Mouse (Mus musculus): ENCODE data around the gene Sass6. TPM values are rescaled to one million over a fixed set of nuclear protein-coding genes. Genes with fewer than 3 reads are reported as not detected.
"Not testable (repeated sequence)": the region's sequence is repeated elsewhere in the genome, so short reads cannot be mapped to it uniquely, and the experiment has no call there.

Gene Sass6
- 37.5 and 37.6 TPM in 2 replicates for polyA plus RNA-seq (2016; fragmentation: Nextera tagmentation; extraction: Ambion mirVana)

DNA sequence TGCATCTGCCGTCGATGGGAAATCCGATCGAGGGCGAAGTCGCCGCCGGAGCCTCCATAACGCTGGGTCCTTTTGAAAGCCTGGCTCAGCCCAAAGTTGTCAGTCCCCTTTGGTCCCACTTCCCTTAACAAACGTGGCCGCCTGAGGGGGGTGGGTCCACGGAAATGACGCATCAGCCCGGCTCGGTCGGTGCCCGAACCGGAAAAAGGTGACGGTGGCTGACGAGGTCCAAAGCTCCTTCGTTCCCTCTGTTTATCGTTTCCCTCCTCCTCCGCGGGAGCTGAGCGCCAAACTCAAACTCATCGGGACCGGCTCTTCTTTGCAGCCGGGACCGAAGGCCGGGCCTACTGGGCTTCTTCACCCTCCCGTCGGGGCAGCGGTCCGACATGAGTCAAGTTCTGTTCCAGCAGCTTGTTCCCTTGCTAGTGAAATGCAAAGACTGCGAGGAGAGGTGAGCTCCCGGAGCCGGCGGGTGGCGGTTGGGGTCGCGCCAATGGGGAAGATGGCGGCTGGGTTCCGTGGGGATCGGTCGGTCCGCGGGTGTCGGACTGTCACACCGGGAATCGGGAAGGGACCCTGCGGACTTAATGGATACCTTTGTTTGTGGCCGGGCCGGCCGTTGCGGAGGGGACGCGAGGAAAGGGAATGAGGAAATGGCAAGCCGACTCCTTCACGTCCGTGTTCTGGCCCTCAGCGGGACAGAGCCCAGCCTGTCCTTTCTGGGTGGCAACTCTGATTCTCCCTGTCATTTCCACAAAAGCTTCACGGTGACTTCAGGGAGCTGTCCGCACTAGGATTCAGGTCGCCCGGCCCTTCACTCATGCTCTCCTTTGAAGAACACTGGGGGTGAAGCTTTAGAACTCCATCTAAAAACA, at the start of gene Sass6:
Sass6 (plus strand) TSS at position 255 of the 875 bp plus-strand sequence.
- Histone ChIP-seq H3K4me2 (replicated peaks) (peak within 1 kb of the TSS; percentile 77), H3K4me3 (peak within 1 kb of the TSS; percentile 79), H3K9me3 (no peaks in the 10 kb centered on the region), H3K36me3 (peaks cover 20% of the 10 kb centered on the region), H3K27me3 (no peaks in the 10 kb centered on the region), H3K9ac (replicated peaks) (peak within 1 kb of the TSS; percentile 77), H3K4me1 (peaks cover 10% of the 10 kb centered on the region; the same call in 1 of the 2 replicates), H3K27ac (replicated peaks) (peak within 1 kb of the TSS; percentile 83)
- under 1% methylated on average over 65 of the region's 65 CpGs for WGBS
- ATAC-seq (ENCODE audit: low FRiP score, low read depth) = peak; percentile 97

DNA sequence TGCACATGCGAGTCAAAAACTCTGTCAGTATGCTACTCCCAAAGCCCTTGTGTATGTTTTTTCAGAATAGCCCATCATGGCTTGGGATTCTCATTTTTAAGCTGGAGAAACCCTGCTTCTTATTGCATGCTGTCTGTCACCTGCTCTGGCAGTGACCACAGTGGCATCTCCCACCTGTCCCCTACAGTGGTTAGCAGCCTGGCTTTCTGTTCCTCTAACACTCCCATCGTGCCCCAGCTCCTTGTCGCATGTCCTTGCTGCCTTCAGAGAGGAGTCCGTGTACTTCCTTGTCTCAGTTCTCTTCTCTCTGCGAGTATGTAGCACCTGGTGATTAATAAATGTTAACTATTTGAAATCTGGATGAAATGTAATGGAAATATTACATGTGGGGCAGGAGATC, 47.4 kb upstream of the Sass6 start:
- H3K27ac ChIP-seq (replicated peaks) = no peak overlapping the region
- WGBS = 92% methylated on average over 5 of the region's 5 CpGs
- no peak for ATAC-seq (ENCODE audit: low FRiP score, low read depth)
- no peaks in the 10 kb centered on the region for H3K27me3 ChIP-seq
- H3K4me3 ChIP-seq = no peak overlapping the region
- no peak overlapping the region for H3K4me2 ChIP-seq (replicated peaks)
- peaks cover 47% of the 10 kb centered on the region for H3K36me3 ChIP-seq
- H3K4me1 ChIP-seq = no peaks in the 10 kb centered on the region
- no peaks in the 10 kb centered on the region for H3K9me3 ChIP-seq
- no peak overlapping the region for H3K9ac ChIP-seq (replicated peaks)

DNA sequence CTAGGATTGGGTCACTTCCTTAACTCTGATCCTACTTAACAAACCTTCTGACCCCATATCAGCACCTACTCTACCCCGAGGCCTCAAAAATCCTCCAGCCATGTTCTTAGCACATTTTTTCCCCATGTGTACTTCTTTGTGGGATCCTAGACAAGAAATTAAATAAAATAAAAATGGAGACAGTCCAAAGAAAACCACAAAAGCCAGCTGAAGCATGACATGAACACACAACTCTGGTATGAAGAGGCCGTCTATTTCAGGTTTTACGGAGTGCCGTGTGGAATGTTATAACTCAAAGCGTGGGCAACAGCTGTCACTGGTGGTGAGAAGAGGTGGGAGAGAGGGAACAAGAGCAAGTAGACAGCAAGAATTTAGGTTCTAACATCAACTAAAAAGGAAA, 43.4 kb upstream of the Sass6 start:
- peaks cover 24% of the 10 kb centered on the region for H3K36me3 ChIP-seq
- ATAC-seq (ENCODE audit: low FRiP score, low read depth) = no peak
- no peak overlapping the region for H3K4me3 ChIP-seq
- no peaks in the 10 kb centered on the region for H3K4me1 ChIP-seq
- H3K27ac ChIP-seq (replicated peaks) = no peak overlapping the region
- 97% methylated on average over 5 of the region's 5 CpGs for WGBS
- no peaks in the 10 kb centered on the region for H3K9me3 ChIP-seq
- H3K27me3 ChIP-seq = no peaks in the 10 kb centered on the region
- H3K9ac ChIP-seq (replicated peaks) = no peak overlapping the region
- no peak overlapping the region for H3K4me2 ChIP-seq (replicated peaks)

- H3K27me3 ChIP-seq; H3K4me2 ChIP-seq (replicated peaks); H3K27ac ChIP-seq (replicated peaks); H3K4me1 ChIP-seq; H3K9me3 ChIP-seq; H3K9ac ChIP-seq (replicated peaks); H3K36me3 ChIP-seq; ATAC-seq (ENCODE audit: low FRiP score, low read depth); H3K4me3 ChIP-seq: not testable (repeated sequence)
- 93% methylated on average over 14 of the region's 14 CpGs for WGBS
Observed at GRCm38 (mm10) chr3:116561315-116561714, 33.5 kb upstream of the Sass6 start.

GRCm38 (mm10) chr3:116562408-116563094, 32.2 kb upstream of the Sass6 start, which contains the start of gene Lrrc39:
TSS of gene Lrrc39 (plus strand) at chr3:116562973.
- Histone ChIP-seq H3K36me3 (no peaks in the 10 kb centered on the region), H3K27me3 (no peaks in the 10 kb centered on the region), H3K4me2 (replicated peaks) (no peak within 1 kb of the TSS), H3K4me3 (no peak within 1 kb of the TSS), H3K4me1 (no peaks in the 10 kb centered on the region), H3K9ac (replicated peaks) (no peak within 1 kb of the TSS), H3K9me3 (0 out of 2 replicates have a peak, but pooled peaks cover 5% of the 10 kb centered on the region), H3K27ac (replicated peaks) (no peak within 1 kb of the TSS)
- 90% methylated on average over 7 of the region's 7 CpGs for WGBS
- ATAC-seq (ENCODE audit: low FRiP score, low read depth) = no peak

DNA sequence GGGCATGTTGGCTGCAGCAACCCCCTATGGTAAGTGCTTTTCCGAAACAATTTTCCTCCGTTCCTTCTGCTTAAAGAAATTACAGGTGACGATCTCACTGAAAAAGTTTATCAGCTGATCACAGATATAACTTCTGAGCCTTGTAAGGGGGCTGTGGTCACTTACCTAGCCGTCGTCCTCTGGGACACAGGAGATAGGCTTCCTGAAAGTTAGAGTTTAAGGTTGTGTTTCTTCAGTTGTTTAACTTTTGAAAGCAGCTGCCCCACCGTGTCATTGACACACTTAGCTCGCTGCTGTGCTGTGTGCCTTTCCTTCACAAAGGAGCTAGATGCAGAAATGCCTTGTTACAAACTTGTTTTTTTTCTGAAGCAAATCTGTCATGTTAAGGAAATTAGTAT, 31.7 kb upstream of the Sass6 start:
- no peak overlapping the region for H3K4me2 ChIP-seq (replicated peaks)
- no peak overlapping the region for H3K4me3 ChIP-seq
- no peaks in the 10 kb centered on the region for H3K4me1 ChIP-seq
- no peaks in the 10 kb centered on the region for H3K36me3 ChIP-seq
- no peaks in the 10 kb centered on the region for H3K27me3 ChIP-seq
- H3K27ac ChIP-seq (replicated peaks) = no peak overlapping the region
- no peak overlapping the region for H3K9ac ChIP-seq (replicated peaks)
- no peak for ATAC-seq (ENCODE audit: low FRiP score, low read depth)
- H3K9me3 ChIP-seq = 0 out of 2 replicates have a peak, but pooled peaks cover 5% of the 10 kb centered on the region
- WGBS = 83% methylated on average over 7 of the region's 7 CpGs

DNA sequence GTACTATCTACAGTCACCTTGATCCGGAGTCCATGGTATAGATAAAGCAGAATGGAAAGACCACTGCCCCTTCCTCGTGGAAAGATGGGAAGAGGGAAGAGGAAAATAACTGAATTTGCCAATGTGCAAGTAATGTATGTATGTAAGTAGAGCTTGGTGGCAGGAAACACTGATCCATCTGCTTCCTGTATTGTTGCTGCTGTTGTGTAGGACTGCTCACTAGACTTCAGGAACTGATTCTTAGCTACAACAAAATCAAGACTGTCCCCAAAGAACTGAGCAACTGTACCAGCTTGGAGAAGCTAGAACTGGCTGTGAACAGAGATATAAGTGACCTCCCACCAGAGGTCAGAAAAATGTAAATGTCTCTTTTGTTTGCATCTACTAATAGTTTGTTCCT, 24.2 kb upstream of the Sass6 start:
- ATAC-seq (ENCODE audit: low FRiP score, low read depth) = no peak
- H3K36me3 ChIP-seq = no peaks in the 10 kb centered on the region
- no peak overlapping the region for H3K27ac ChIP-seq (replicated peaks)
- no peaks in the 10 kb centered on the region for H3K27me3 ChIP-seq
- 0 out of 2 replicates have a peak, but pooled peaks cover 5% of the 10 kb centered on the region for H3K9me3 ChIP-seq
- no peak overlapping the region for H3K4me2 ChIP-seq (replicated peaks)
- 78% methylated on average over 2 of the region's 2 CpGs for WGBS
- H3K4me1 ChIP-seq = no peaks in the 10 kb centered on the region
- H3K4me3 ChIP-seq = no peak overlapping the region
- no peak overlapping the region for H3K9ac ChIP-seq (replicated peaks)

- Histone ChIP-seq H3K4me2 (replicated peaks) (no peak overlapping the region), H3K36me3 (peaks cover 13% of the 10 kb centered on the region), H3K9me3 (no peaks in the 10 kb centered on the region), H3K27ac (replicated peaks) (no peak overlapping the region), H3K4me1 (no peaks in the 10 kb centered on the region), H3K4me3 (no peak overlapping the region), H3K9ac (replicated peaks) (no peak overlapping the region), H3K27me3 (no peaks in the 10 kb centered on the region)
- WGBS = 66% methylated on average over 3 of the region's 3 CpGs
- no peak for ATAC-seq (ENCODE audit: low FRiP score, low read depth)
Observed at GRCm38 (mm10) chr3:116577286-116577685, 17.5 kb upstream of the Sass6 start.

GRCm38 (mm10) chr3:116582201-116582600, 12.6 kb upstream of the Sass6 start:
- no peak overlapping the region for H3K27ac ChIP-seq (replicated peaks)
- WGBS = 98% methylated on average over 9 of the region's 9 CpGs
- no peaks in the 10 kb centered on the region for H3K4me1 ChIP-seq
- no peak overlapping the region for H3K4me3 ChIP-seq
- H3K9ac ChIP-seq (replicated peaks) = no peak overlapping the region
- H3K27me3 ChIP-seq = no peaks in the 10 kb centered on the region
- no peak overlapping the region for H3K4me2 ChIP-seq (replicated peaks)
- H3K36me3 ChIP-seq = peaks cover 51% of the 10 kb centered on the region
- ATAC-seq (ENCODE audit: low FRiP score, low read depth) = no peak
- no peaks in the 10 kb centered on the region for H3K9me3 ChIP-seq

- Histone ChIP-seq H3K4me3 (peak overlapping the region; percentile 79), H3K9me3 (no peaks in the 10 kb centered on the region), H3K4me1 (peaks cover 10% of the 10 kb centered on the region; the same call in 1 of the 2 replicates), H3K27me3 (no peaks in the 10 kb centered on the region), H3K9ac (replicated peaks) (peak overlapping the region; percentile 77), H3K4me2 (replicated peaks) (peak overlapping the region; percentile 49), H3K36me3 (peaks cover 27% of the 10 kb centered on the region), H3K27ac (replicated peaks) (peak overlapping the region; percentile 83)
- WGBS = 3% methylated on average over 22 of the region's 22 CpGs
- peak; percentile 81 for ATAC-seq (ENCODE audit: low FRiP score, low read depth)
Observed at GRCm38 (mm10) chr3:116594076-116594727, 580 bp upstream of the Sass6 start.

DNA sequence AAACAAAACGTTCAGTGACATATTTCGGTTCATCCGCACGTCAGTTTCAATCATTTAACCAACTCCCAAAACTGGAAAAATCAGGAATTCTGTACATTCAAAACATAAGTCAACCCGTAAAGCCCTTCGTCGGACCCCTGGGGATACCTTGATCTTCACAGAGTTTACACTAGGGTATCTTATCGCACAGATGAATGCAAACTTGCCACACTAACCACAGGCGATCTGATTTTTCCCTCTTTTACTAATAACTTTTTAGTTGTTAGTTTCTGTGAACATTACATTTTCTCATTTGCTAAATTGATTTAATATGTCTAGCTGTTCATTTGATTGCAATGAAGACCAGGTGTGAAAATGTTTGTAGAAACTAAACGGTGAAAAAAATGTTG, 815 bp downstream of the Sass6 start:
- peaks cover 13% of the 10 kb centered on the region for H3K36me3 ChIP-seq
- H3K27ac ChIP-seq (replicated peaks) = no peak overlapping the region
- ATAC-seq (ENCODE audit: low FRiP score, low read depth) = no peak
- peaks cover 10% of the 10 kb centered on the region; the same call in 1 of the 2 replicates for H3K4me1 ChIP-seq
- H3K9ac ChIP-seq (replicated peaks) = peak overlapping the region; percentile 77
- H3K4me3 ChIP-seq = peak overlapping the region; percentile 79
- no peaks in the 10 kb centered on the region for H3K27me3 ChIP-seq
- 10% methylated on average over 10 of the region's 10 CpGs for WGBS
- peak overlapping the region; percentile 77 for H3K4me2 ChIP-seq (replicated peaks)
- H3K9me3 ChIP-seq = no peaks in the 10 kb centered on the region

- no peaks in the 10 kb centered on the region for H3K27me3 ChIP-seq
- 84% methylated on average over 2 of the region's 2 CpGs for WGBS
- no peak for ATAC-seq (ENCODE audit: low FRiP score, low read depth)
Observed at GRCm38 (mm10) chr3:116599705-116600104, 4.9 kb downstream of the Sass6 start.

More at GRCm38 (mm10) chr3:116599705-116600104, 4.9 kb downstream of the Sass6 start:
- Histone ChIP-seq H3K9ac (replicated peaks) (no peak overlapping the region), H3K36me3 (no peaks in the 10 kb centered on the region), H3K4me3 (no peak overlapping the region), H3K9me3 (no peaks in the 10 kb centered on the region), H3K4me1 (peaks cover 3% of the 10 kb centered on the region; the same call in 1 of the 2 replicates), H3K27ac (replicated peaks) (no peak overlapping the region), H3K4me2 (replicated peaks) (no peak overlapping the region)

All from midbrain, embryonic 12.5 days (tissue).